Mouse (Mus musculus) ES-Bruce4 (cell line): ENCODE data around the gene Tdrd3.

Source experiments
- CTCF ChIP-seq: IDR thresholded peaks from one replicate; pipeline ENCODE4 v1.8.1; 2011; ENCODE audit warnings: low read depth, low read length
- EP300 ChIP-seq: IDR thresholded peaks from 2 replicates; pipeline ENCODE4 v1.6.1; 2011; ENCODE audit warnings: low read depth, low read length; ENCODE audit not compliant: insufficient read depth
- POLR2A ChIP-seq: IDR thresholded peaks from one replicate; pipeline ENCODE4 v1.8.1; 2011; ENCODE audit warnings: low read length; ENCODE audit not compliant: insufficient read depth

- TF ChIP-seq POLR2A: no peak
- TF ChIP-seq CTCF: no peak
- no peak for TF ChIP-seq EP300
Measured at GRCm38 (mm10) chr14:87517381-87517780, 100.9 kb downstream of the Tdrd3 start.
